Mouse (Mus musculus): ENCODE measurements around the gene Rcor3. TPM values are rescaled to one million over a fixed set of nuclear protein-coding genes. Genes with fewer than 3 reads are reported as not detected.

Rcor3 gene
- total and polyA plus RNA-seq, 2 experiments from 2014 or later = 31.2 to 50.0 TPM

GRCm38 (mm10) chr1:192082646-192083045 is 55.2 kb downstream of the Rcor3 start:
- H3K4me3 ChIP-seq (ENCODE audit: low read length) = no peak overlapping the region
- H3K4me2 ChIP-seq (ENCODE audit: low read depth, low read length) = no peak overlapping the region
- H3K27ac ChIP-seq = no peak overlapping the region
- TF ChIP-seq CTCF (IDR thresholded peaks at IDR 0.05; ENCODE audit: low read depth) = no peak
- no peak for DNase-seq (ENCODE audit: low spot score)
- 65% methylated on average over 1 of the region's 1 CpGs for WGBS
- no peak for ATAC-seq
- no peaks in the 10 kb centered on the region for H3K4me1 ChIP-seq (ENCODE audit: insufficient read depth, low read length)
- H3K36me3 ChIP-seq (ENCODE audit: insufficient read depth, low read length) = no peaks in the 10 kb centered on the region
- no peak overlapping the region for H3K9ac ChIP-seq (replicated peaks; ENCODE audit: low read length)
- H3K27me3 ChIP-seq (ENCODE audit: insufficient read depth, low read length) = no peaks in the 10 kb centered on the region
- H3K9me3 ChIP-seq (ENCODE audit: low read length) = no peaks in the 10 kb centered on the region

- Histone ChIP-seq H3K36me3 (ENCODE audit: insufficient read depth, low read length) (no peaks in the 10 kb centered on the region), H3K9ac (replicated peaks; ENCODE audit: low read length) (no peak overlapping the region), H3K27me3 (ENCODE audit: insufficient read depth, low read length) (no peaks in the 10 kb centered on the region), H3K27ac (no peak overlapping the region), H3K4me3 (ENCODE audit: low read length) (no peak overlapping the region), H3K4me1 (ENCODE audit: insufficient read depth, low read length) (no peaks in the 10 kb centered on the region), H3K9me3 (ENCODE audit: low read length) (no peaks in the 10 kb centered on the region), H3K4me2 (ENCODE audit: low read depth, low read length) (no peak overlapping the region)
- DNase-seq (ENCODE audit: low spot score) (no peak), ATAC-seq (no peak)
- TF ChIP-seq CTCF (IDR thresholded peaks at IDR 0.05; ENCODE audit: low read depth) = no peak
- WGBS = 87% methylated on average over 2 of the region's 2 CpGs
These were observed 56.7 kb downstream of the Rcor3 start for GRCm38 (mm10) chr1:192081129-192081528.

GRCm38 (mm10) chr1:192079121-192079520 is 58.7 kb downstream of the Rcor3 start:
- 0 out of 2 replicates have a peak overlapping the region, but pooled peaks have one; percentile 20 for H3K27ac ChIP-seq
- 100% methylated on average over 1 of the region's 1 CpGs for WGBS
- no peaks in the 10 kb centered on the region for H3K9me3 ChIP-seq (ENCODE audit: low read length)
- no peak for ATAC-seq
- no peak overlapping the region for H3K9ac ChIP-seq (replicated peaks; ENCODE audit: low read length)
- H3K4me3 ChIP-seq (ENCODE audit: low read length) = no peak overlapping the region
- no peaks in the 10 kb centered on the region for H3K4me1 ChIP-seq (ENCODE audit: insufficient read depth, low read length)
- H3K4me2 ChIP-seq (ENCODE audit: low read depth, low read length) = no peak overlapping the region
- H3K27me3 ChIP-seq (ENCODE audit: insufficient read depth, low read length) = no peaks in the 10 kb centered on the region
- H3K36me3 ChIP-seq (ENCODE audit: insufficient read depth, low read length) = no peaks in the 10 kb centered on the region
- TF ChIP-seq CTCF (IDR thresholded peaks at IDR 0.05; ENCODE audit: low read depth) = no peak
- no peak for DNase-seq (ENCODE audit: low spot score)

GRCm38 (mm10) chr1:192078406-192078805 is 59.5 kb downstream of the Rcor3 start:
- Histone ChIP-seq H3K36me3 (ENCODE audit: insufficient read depth, low read length) (no peaks in the 10 kb centered on the region), H3K4me1 (ENCODE audit: insufficient read depth, low read length) (no peaks in the 10 kb centered on the region), H3K4me2 (ENCODE audit: low read depth, low read length) (no peak overlapping the region), H3K27me3 (ENCODE audit: insufficient read depth, low read length) (no peaks in the 10 kb centered on the region), H3K9me3 (ENCODE audit: low read length) (no peaks in the 10 kb centered on the region), H3K4me3 (ENCODE audit: low read length) (no peak overlapping the region), H3K27ac (0 out of 2 replicates have a peak overlapping the region, but pooled peaks have one; percentile 20), H3K9ac (replicated peaks; ENCODE audit: low read length) (no peak overlapping the region)
- TF ChIP-seq CTCF (IDR thresholded peaks at IDR 0.05; ENCODE audit: low read depth) = no peak
- ATAC-seq (no peak), DNase-seq (ENCODE audit: low spot score) (no peak)
- 55% methylated on average over 3 of the region's 3 CpGs for WGBS

GRCm38 (mm10) chr1:192076796-192077535 is 60.9 kb downstream of the Rcor3 start:
- H3K27ac ChIP-seq = no peak overlapping the region
- no peak for TF ChIP-seq CTCF (IDR thresholded peaks at IDR 0.05; ENCODE audit: low read depth)
- H3K9ac ChIP-seq (replicated peaks; ENCODE audit: low read length) = no peak overlapping the region
- H3K4me2 ChIP-seq (ENCODE audit: low read depth, low read length) = no peak overlapping the region
- no peaks in the 10 kb centered on the region for H3K9me3 ChIP-seq (ENCODE audit: low read length)
- ATAC-seq (no peak), DNase-seq (ENCODE audit: low spot score) (no peak)
- no peaks in the 10 kb centered on the region for H3K4me1 ChIP-seq (ENCODE audit: insufficient read depth, low read length)
- H3K36me3 ChIP-seq (ENCODE audit: insufficient read depth, low read length) = no peaks in the 10 kb centered on the region
- H3K27me3 ChIP-seq (ENCODE audit: insufficient read depth, low read length) = no peaks in the 10 kb centered on the region
- H3K4me3 ChIP-seq (ENCODE audit: low read length) = no peak overlapping the region

GRCm38 (mm10) chr1:192076101-192076500 is 61.8 kb downstream of the Rcor3 start:
- ATAC-seq = no peak
- Histone ChIP-seq H3K9me3 (ENCODE audit: low read length) (no peaks in the 10 kb centered on the region), H3K27me3 (ENCODE audit: insufficient read depth, low read length) (no peaks in the 10 kb centered on the region), H3K36me3 (ENCODE audit: insufficient read depth, low read length) (no peaks in the 10 kb centered on the region), H3K4me1 (ENCODE audit: insufficient read depth, low read length) (peaks cover 1% of the 10 kb centered on the region), H3K4me2 (ENCODE audit: low read depth, low read length) (no peak overlapping the region), H3K27ac (no peak overlapping the region), H3K9ac (replicated peaks; ENCODE audit: low read length) (no peak overlapping the region), H3K4me3 (ENCODE audit: low read length) (no peak overlapping the region)
- 85% methylated on average over 4 of the region's 4 CpGs for WGBS
- DNase-seq (ENCODE audit: low spot score) = no peak
- TF ChIP-seq CTCF (IDR thresholded peaks at IDR 0.05; ENCODE audit: low read depth) = no peak

- no peak overlapping the region for H3K4me3 ChIP-seq (ENCODE audit: low read length)
- no peaks in the 10 kb centered on the region for H3K9me3 ChIP-seq (ENCODE audit: low read length)
- no peaks in the 10 kb centered on the region for H3K36me3 ChIP-seq (ENCODE audit: insufficient read depth, low read length)
- 72% methylated on average over 1 of the region's 1 CpGs for WGBS
- no peak for ATAC-seq
- DNase-seq (ENCODE audit: low spot score) = no peak
- no peak overlapping the region for H3K9ac ChIP-seq (replicated peaks; ENCODE audit: low read length)
- TF ChIP-seq CTCF (IDR thresholded peaks at IDR 0.05; ENCODE audit: low read depth) = no peak
- H3K4me2 ChIP-seq (ENCODE audit: low read depth, low read length) = no peak overlapping the region
- H3K27ac ChIP-seq = no peak overlapping the region
- H3K4me1 ChIP-seq (ENCODE audit: insufficient read depth, low read length) = peaks cover 8% of the 10 kb centered on the region
- no peaks in the 10 kb centered on the region for H3K27me3 ChIP-seq (ENCODE audit: insufficient read depth, low read length)
These were observed 63.0 kb downstream of the Rcor3 start for GRCm38 (mm10) chr1:192074824-192075223.
